Mouse (Mus musculus): ENCODE measurements around the gene Thyn1.

DNA sequence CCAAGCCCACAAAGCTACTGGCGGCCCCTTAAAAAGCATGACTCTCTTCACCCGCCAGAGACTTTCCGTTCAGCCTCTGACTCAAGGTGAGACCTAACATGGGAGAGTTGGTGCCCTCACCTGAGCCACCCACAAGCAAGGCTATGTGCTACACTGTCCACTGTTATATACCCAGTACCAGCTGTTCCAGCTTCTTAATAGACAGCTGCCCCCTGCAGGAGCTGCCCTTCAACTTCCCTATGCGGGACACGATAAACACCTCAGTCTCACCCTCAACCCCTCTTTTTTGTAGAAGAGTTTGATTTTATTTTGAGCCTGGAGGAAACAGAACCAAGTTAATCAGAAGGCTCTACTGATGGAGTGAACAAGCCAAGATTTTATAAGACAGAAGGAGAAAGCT, 7.4 kb downstream of the Thyn1 start:
- TF ChIP-seq HCFC1 (IDR thresholded peaks at IDR 0.05; ENCODE audit: borderline replicate concordance, insufficient read depth, low read length): no peak
- TF ChIP-seq ZNF384 (IDR thresholded peaks at IDR 0.05; ENCODE audit: low read depth, low read length): no peak
- no peak for TF ChIP-seq ZC3H11A (IDR thresholded peaks at IDR 0.05; ENCODE audit: borderline replicate concordance, low read depth, low read length)
- no peak for TF ChIP-seq CHD2 (IDR thresholded peaks at IDR 0.05; ENCODE audit: low read depth, low read length)
- TF ChIP-seq MAFK (IDR thresholded peaks at IDR 0.05; ENCODE audit: insufficient read depth, low read depth, low read length): no peak

Measured in ES-E14 (cell line).